Mouse (Mus musculus) gastrocnemius, postnatal 25 days (tissue): ENCODE data around the gene Kcnmb4. TPM values are rescaled to one million over a fixed set of nuclear protein-coding genes. Genes with fewer than 3 reads are reported as not detected.

Source experiments
- DNase-seq: peaks from one replicate; pipeline ENCODE4 v3.0.0; 2022
- total RNA-seq, 2 experiments: library from RNA; stranded (reverse); gene quantifications; 1 replicate in 1 of 2; 2 replicates in 1 of 2; pipeline ENCODE4 v1.2.3; 2021

The Kcnmb4 gene
- total RNA-seq, 2 experiments from 2014 or later: 0.23 TPM; not detected in 1

GRCm38 (mm10) chr10:116397973-116398372, 75.7 kb downstream of the Kcnmb4 start:
- no peak for DNase-seq

GRCm38 (mm10) chr10:116397573-116397972, 76.1 kb downstream of the Kcnmb4 start:
- DNase-seq: no peak

GRCm38 (mm10) chr10:116396966-116397365, 76.7 kb downstream of the Kcnmb4 start:
- DNase-seq: no peak

GRCm38 (mm10) chr10:116396279-116396678, 77.4 kb downstream of the Kcnmb4 start:
- no peak for DNase-seq

- DNase-seq: no peak
Measured at GRCm38 (mm10) chr10:116394585-116394984, 79.1 kb downstream of the Kcnmb4 start.

- DNase-seq: no peak
Measured at GRCm38 (mm10) chr10:116393790-116394475, 79.7 kb downstream of the Kcnmb4 start.

GRCm38 (mm10) chr10:116388840-116389239, 84.8 kb downstream of the Kcnmb4 start:
- no peak for DNase-seq

- no peak for DNase-seq
Measured at GRCm38 (mm10) chr10:116386391-116386885, 87.2 kb downstream of the Kcnmb4 start.

GRCm38 (mm10) chr10:116384401-116384800, 89.3 kb downstream of the Kcnmb4 start:
- no peak for DNase-seq

GRCm38 (mm10) chr10:116382826-116383685, 90.6 kb downstream of the Kcnmb4 start:
- no peak for DNase-seq

GRCm38 (mm10) chr10:116376853-116377252, 96.8 kb downstream of the Kcnmb4 start:
- DNase-seq: no peak

GRCm38 (mm10) chr10:116374111-116374510, 99.6 kb downstream of the Kcnmb4 start:
- DNase-seq: no peak

GRCm38 (mm10) chr10:116370991-116371725, 102.5 kb downstream of the Kcnmb4 start:
- DNase-seq: no peak

Other genes starting within 250 kb of the Kcnmb4 start
- 10 to 100 TPM; 30.2 to 35.0 TPM for gene Ptprb, start 198.4 kb downstream of the Kcnmb4 start, total RNA-seq
- 10 to 100 TPM; 29.7 to 32.6 TPM for gene Cnot2, start 107.6 kb upstream of the Kcnmb4 start, total RNA-seq